Comparison of ENCODE assay signal across 19 mouse cellular contexts in the genomic region with DNA sequence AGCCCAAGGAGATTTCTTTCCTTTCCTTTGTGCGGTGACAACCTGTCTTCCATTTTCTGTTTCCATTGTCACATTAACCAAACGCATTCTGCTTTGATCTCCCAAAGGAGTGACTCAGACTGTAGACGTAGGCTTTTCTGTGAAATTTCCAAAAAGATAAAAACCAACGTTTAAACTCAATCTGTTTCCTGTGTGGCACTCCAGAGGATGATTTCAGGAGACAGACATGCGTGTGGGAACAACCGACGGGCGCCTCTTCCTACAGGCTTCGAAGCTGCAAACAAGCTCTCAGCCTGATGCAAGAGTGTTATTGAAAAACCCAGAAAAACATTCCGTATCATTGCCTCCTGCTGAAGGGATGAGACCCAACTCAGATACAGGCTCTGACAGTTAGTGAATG. TPM values are rescaled to one million over a fixed set of nuclear protein-coding genes. Genes with fewer than 3 reads are reported as not detected.
DNase-seq lines count a peak whose midpoint lies in the region; ATAC-seq and TF ChIP-seq lines count a peak whose summit lies in the region.
"Had no signal": no experiment of that assay in that cellular context is flagged by ENCODE, and none has a peak within 500 bp of the region (broad histone marks: within the 10 kb centered on the region; RNA-seq: fewer than 3 reads in every experiment).

No protein-coding gene starts in this region.

- no peaks in the 10 kb centered on the region for H3K27me3 ChIP-seq in heart, embryonic 14.5 days (ENCODE audit: control insufficient read depth, insufficient read depth, low read length)
- no peaks in the 10 kb centered on the region for H3K27me3 ChIP-seq in heart, embryonic 12.5 days (replicated peaks)
- H3K27me3 ChIP-seq: hindbrain, embryonic 15.5 days had no signal

- ATAC-seq in heart, embryonic 14.5 days (ENCODE audit: insufficient number of reproducible peaks, insufficient read depth, low FRiP score, low read depth) = 0 out of 2 replicates have a peak, but pooled peaks have one; percentile 28
- ATAC-seq in heart, embryonic 12.5 days (ENCODE audit: insufficient number of reproducible peaks, low FRiP score) = no peak

- no peaks in the 10 kb centered on the region for H3K36me3 ChIP-seq in heart, embryonic 14.5 days (ENCODE audit: control insufficient read depth, insufficient read depth, low read length)
- no peaks in the 10 kb centered on the region for H3K36me3 ChIP-seq in heart, embryonic 12.5 days
- H3K36me3 ChIP-seq: embryonic facial prominence, embryonic 10.5 days; hindbrain, embryonic 15.5 days; limb, embryonic 10.5 days had no signal

- WGBS in heart, embryonic 14.5 days = 43% methylated on average over 10 of the region's 10 CpGs
- WGBS in heart, embryonic 12.5 days = 39% methylated on average over 10 of the region's 10 CpGs

- H3K4me3 ChIP-seq in heart, embryonic 14.5 days (ENCODE audit: control insufficient read depth in 1 of 2, insufficient read depth in 1 of 2, low read depth in 1 of 2, low read length in 2 of 2) = no peak overlapping the region
- H3K4me3 ChIP-seq in heart, embryonic 12.5 days = no peak overlapping the region
- H3K4me3 ChIP-seq: embryonic facial prominence, embryonic 10.5 days; gastrocnemius, adult 2 months; hindbrain, embryonic 15.5 days; limb, embryonic 10.5 days had no signal

- TF ChIP-seq CTCF in brain, embryonic 14.5 days (IDR thresholded peaks at IDR 0.05; ENCODE audit: borderline replicate concordance, extremely low read depth, insufficient read depth, insufficient read length) = no peak

- no peak for TF ChIP-seq POLR2A in brain, embryonic 14.5 days (IDR thresholded peaks at IDR 0.05; ENCODE audit: borderline replicate concordance, extremely low read depth, insufficient read depth, insufficient read length, poor library complexity, severe bottlenecking)

- H3K9ac ChIP-seq in heart, embryonic 14.5 days (ENCODE audit: low read length) = no peak overlapping the region
- H3K9ac ChIP-seq in heart, embryonic 12.5 days = no peak overlapping the region
- H3K9ac ChIP-seq: hindbrain, embryonic 15.5 days; liver, embryonic 14.5 days had no signal

- peak; percentile 23 to 33 for DNase-seq in left cerebral cortex, adult 18-20 months (ENCODE audit: low spot score in 2 of 2)
- DNase-seq in left cerebral cortex, postnatal 4 days = no peak
- peak; percentile 23 for DNase-seq in brain, embryonic 14.5 days (ENCODE audit: low read depth)
- DNase-seq in left cerebral cortex, postnatal 14 days (ENCODE audit: low spot score in 2 of 2) = peak; percentile 21 to 40
- no peak for DNase-seq in ovary, postnatal 10 days (ENCODE audit: low spot score)
- DNase-seq in urinary bladder, postnatal 14 days (ENCODE audit: low spot score) = no peak
- DNase-seq: adrenal gland, postnatal 10 days; cerebellum, postnatal 25 days; gastrocnemius, adult 2 months; kidney, adult 9 months; thymus, adult 2 months had no signal

- intact Hi-C loops in left cerebral cortex, postnatal 4 days (cut with DNase I) = no loop called here
- intact Hi-C loops in left cerebral cortex, postnatal 14 days (cut with DNase I) = no loop called here

- no peak overlapping the region for H3K4me2 ChIP-seq in heart, embryonic 14.5 days (ENCODE audit: low read length)
- no peak overlapping the region for H3K4me2 ChIP-seq in heart, embryonic 12.5 days
- H3K4me2 ChIP-seq: hindbrain, embryonic 15.5 days had no signal

- no peaks in the 10 kb centered on the region for H3K9me3 ChIP-seq in heart, embryonic 14.5 days (ENCODE audit: control insufficient read depth, low read length)
- no peaks in the 10 kb centered on the region for H3K9me3 ChIP-seq in heart, embryonic 12.5 days (replicated peaks)
- H3K9me3 ChIP-seq: embryonic facial prominence, embryonic 10.5 days; hindbrain, embryonic 15.5 days; limb, embryonic 10.5 days had no signal

- H3K4me1 ChIP-seq in heart, embryonic 14.5 days (ENCODE audit: control insufficient read depth in 2 of 2, insufficient read depth in 2 of 2, low read length in 2 of 2) = peaks cover 3 to 6% of the 10 kb centered on the region in 2 experiments; a peak in 3 of 4 replicates
- H3K4me1 ChIP-seq in heart, embryonic 12.5 days (replicated peaks) = peaks cover 6% of the 10 kb centered on the region
- H3K4me1 ChIP-seq: embryonic facial prominence, embryonic 10.5 days; hindbrain, embryonic 15.5 days; limb, embryonic 10.5 days had no signal

- H3K27ac ChIP-seq in heart, embryonic 14.5 days (replicated peaks in 1 of 2; ENCODE audit: control insufficient read depth in 1 of 2, insufficient read depth in 1 of 2, low read depth in 2 of 2, low read length in 2 of 2) = no peak overlapping the region
- H3K27ac ChIP-seq in heart, embryonic 12.5 days (ENCODE audit: poor library complexity, severe bottlenecking) = no peak overlapping the region
- H3K27ac ChIP-seq: embryonic facial prominence, embryonic 10.5 days; gastrocnemius, adult 2 months; hindbrain, embryonic 15.5 days; limb, embryonic 10.5 days; liver, embryonic 14.5 days had no signal

RNA-seq across cellular contexts. Expression of gene Thbs2, which starts 39.9 kb away (rescaled TPM):
- polyA plus RNA-seq in heart, embryonic 14.5 days (2014; fragmentation: Nextera tagmentation; extraction: Ambion mirVana) = 36.9 and 37.9 TPM in 2 replicates
- 11.6 and 12.3 TPM in 2 replicates for polyA plus RNA-seq in heart, embryonic 12.5 days (2016; fragmentation: Nextera tagmentation; extraction: Ambion mirVana)
- 1 to 10 TPM; 4.6 to 5.6 TPM for total RNA-seq in left cerebral cortex, adult 18-20 months (2021)
- 1 to 10 TPM; 5.5 to 5.6 TPM for total RNA-seq in left cerebral cortex, postnatal 4 days (2021)
- 2.6 and 7.9 TPM in 2 replicates for polyA plus RNA-seq in brain, embryonic 14.5 days (2012; rRNA removed)
- total RNA-seq in left cerebral cortex, postnatal 14 days (2021) = 1 to 10 TPM; 6.8 to 8.7 TPM
- total RNA-seq: monocyte, adult 5-6 weeks; neutrophil, adult 5-6 weeks had no signal

Comparison
In these comparisons a context has a peak if more than half of its experiments do, and no peak if none do; other contexts are left out.
1. DNase-seq: peak in left cerebral cortex, adult 18-20 months (2 of 2), brain, embryonic 14.5 days (single experiment) and left cerebral cortex, postnatal 14 days (2 of 2); none in left cerebral cortex, postnatal 4 days (single experiment), ovary, postnatal 10 days (single experiment) and urinary bladder, postnatal 14 days (single experiment).